Mouse (Mus musculus) forebrain, embryonic 13.5 days (tissue): Measurements from ENCODE around the gene Nptn. TPM values are rescaled to one million over a fixed set of nuclear protein-coding genes. Genes with fewer than 3 reads are reported as not detected.
"Not testable (repeated sequence)": the region's sequence is repeated elsewhere in the genome, so short reads cannot be mapped to it uniquely, and the experiment has no call there.

ENCODE experiments used
- ATAC-seq: fragments of 200-750 bp; cut with Nextera tagmentation; 2 replicates; pipeline ENCODE4 v1.8.0; 2017
- H3K27ac ChIP-seq: fragments of 300-500 bp; sonication (generic); 2 replicates; pipeline ENCODE4 v1.5.1; 2015; ENCODE audit warnings: inconsistent platforms, mild to moderate bottlenecking, moderate library complexity
- H3K27me3 ChIP-seq: fragments of 300-500 bp; sonication (generic); 2 replicates; pipeline ENCODE4 v1.6.1; 2015; ENCODE audit warnings: mild to moderate bottlenecking, inconsistent platforms
- H3K36me3 ChIP-seq: fragments of 300-500 bp; sonication (generic); 2 replicates; pipeline ENCODE4 v1.6.1; 2015; ENCODE audit warnings: mild to moderate bottlenecking, inconsistent platforms; ENCODE audit not compliant: poor library complexity, severe bottlenecking
- H3K4me1 ChIP-seq: fragments of 300-500 bp; sonication (generic); 2 replicates; pipeline ENCODE4 v1.6.1; 2015; ENCODE audit warnings: inconsistent platforms
- H3K4me2 ChIP-seq: fragments of 300-500 bp; sonication (generic); 2 replicates; pipeline ENCODE4 v1.6.1; 2015; ENCODE audit warnings: inconsistent platforms, mild to moderate bottlenecking, moderate library complexity
- H3K4me3 ChIP-seq: fragments of 300-500 bp; sonication (generic); 2 replicates; pipeline ENCODE4 v1.5.1; 2015; ENCODE audit warnings: mild to moderate bottlenecking, inconsistent platforms
- H3K9ac ChIP-seq: fragments of 300-500 bp; sonication (generic); 2 replicates; pipeline ENCODE4 v1.6.1; 2015; ENCODE audit warnings: mild to moderate bottlenecking, inconsistent platforms
- H3K9me3 ChIP-seq: fragments of 300-500 bp; sonication (generic); replicated peaks from 2 replicates; pipeline ENCODE4 v1.6.1; 2016; ENCODE audit warnings: inconsistent platforms
- WGBS: fragments of 180-500 bp; shearing (Covaris S2); methylation state at CpG from one replicate; pipeline ENCODE4 v1.1.7; 2015; 5-methylcytosine and 5-hydroxymethylcytosine counted together
- polyA plus RNA-seq: library from polyadenylated mRNA; unstranded; fragments of >200 nt; fragmentation: Nextera tagmentation; extraction: Ambion mirVana; gene quantifications from 2 replicates; pipeline ENCODE4 v1.2.1, GENCODE M21; 2015

Nptn gene
- polyA plus RNA-seq, 1 experiment from 2014 or later, result 79.8 TPM

- no peak for ATAC-seq
- no peak overlapping the region for H3K9ac ChIP-seq
Measured at GRCm38 (mm10) chr9:58578669-58579068, 3.4 kb upstream of the Nptn start.

GRCm38 (mm10) chr9:58580453-58581195 lies 1.4 kb upstream of the Nptn start:
- H3K9me3 ChIP-seq, ATAC-seq, H3K4me2 ChIP-seq, H3K9ac ChIP-seq, H3K27ac ChIP-seq, H3K4me3 ChIP-seq, H3K36me3 ChIP-seq, H3K27me3 ChIP-seq: not testable (repeated sequence)
- 79% methylated on average over 10 of the region's 10 CpGs for WGBS
- H3K4me1 ChIP-seq, result peaks cover 18% of the 10 kb centered on the region

More at GRCm38 (mm10) chr9:58578669-58579068, 3.4 kb upstream of the Nptn start:
- no peaks in the 10 kb centered on the region for H3K36me3 ChIP-seq
- no peak overlapping the region for H3K4me2 ChIP-seq
- no peak overlapping the region for H3K4me3 ChIP-seq
- H3K27ac ChIP-seq, result no peak overlapping the region
- 16% methylated on average over 3 of the region's 3 CpGs for WGBS
- H3K4me1 ChIP-seq, result peaks cover 11% of the 10 kb centered on the region
- no peaks in the 10 kb centered on the region for H3K27me3 ChIP-seq
- no peaks in the 10 kb centered on the region for H3K9me3 ChIP-seq

- peak overlapping the region; percentile 67 for H3K4me2 ChIP-seq
- no peak for ATAC-seq
- H3K9me3 ChIP-seq, result no peaks in the 10 kb centered on the region
- WGBS, result 35% methylated on average over 8 of the region's 8 CpGs
- peak overlapping the region; percentile 89 for H3K4me3 ChIP-seq
- H3K36me3 ChIP-seq, result no peaks in the 10 kb centered on the region
- H3K4me1 ChIP-seq, result peaks cover 18% of the 10 kb centered on the region
- H3K27me3 ChIP-seq, result no peaks in the 10 kb centered on the region
- H3K27ac ChIP-seq, result peak overlapping the region; percentile 72
- peak overlapping the region; percentile 70 for H3K9ac ChIP-seq
Measured at GRCm38 (mm10) chr9:58581283-58581930, 633 bp upstream of the Nptn start.

DNA sequence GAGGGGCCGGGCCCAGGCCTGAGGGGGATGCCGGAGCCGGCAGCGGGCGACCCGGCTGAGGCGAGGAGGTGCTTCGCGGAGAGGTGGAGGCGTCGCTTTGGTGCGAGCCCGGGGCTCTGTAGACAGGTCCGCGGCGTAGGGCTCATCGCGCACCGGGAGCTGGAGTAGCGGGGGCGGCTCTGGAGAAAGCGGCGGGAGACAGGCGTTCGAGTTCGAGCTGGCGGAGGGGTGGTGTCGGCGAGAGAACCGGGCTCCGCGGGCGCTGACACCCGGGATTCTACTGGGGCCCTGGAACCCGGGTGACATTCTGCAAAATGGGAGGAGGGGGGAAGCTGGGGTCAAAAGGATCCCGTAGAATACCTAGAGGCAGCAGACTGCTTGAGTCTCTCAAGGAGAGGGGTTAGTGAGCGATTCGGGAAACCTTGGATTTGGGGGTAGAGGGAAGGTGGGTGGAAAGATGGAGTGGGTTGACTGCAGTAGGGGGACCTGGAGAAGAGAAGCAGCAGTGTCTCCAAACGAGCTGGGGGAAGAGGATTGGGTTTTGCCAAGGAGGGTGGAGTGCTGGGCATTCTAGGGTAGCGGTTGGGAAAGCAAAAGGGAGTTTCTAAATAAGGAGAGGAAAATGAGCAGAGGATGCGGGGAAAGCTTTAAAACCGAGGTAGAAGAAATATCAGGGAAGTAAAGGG lies 684 bp downstream of the Nptn start:
- WGBS, result under 1% methylated on average over 42 of the region's 42 CpGs

GRCm38 (mm10) chr9:58583267-58583641 lies 1.2 kb downstream of the Nptn start:
- under 1% methylated on average over 8 of the region's 8 CpGs for WGBS
- Histone ChIP-seq H3K4me2 (peak overlapping the region; percentile 84), H3K27me3 (no peaks in the 10 kb centered on the region), H3K27ac (peak overlapping the region; percentile 99), H3K4me1 (peaks cover 18% of the 10 kb centered on the region), H3K9me3 (no peaks in the 10 kb centered on the region), H3K9ac (peak overlapping the region; percentile 96), H3K4me3 (peak overlapping the region; percentile 89), H3K36me3 (no peaks in the 10 kb centered on the region)
- no peak for ATAC-seq

More for the DNA sequence above, 684 bp downstream of the Nptn start:
- H3K4me1 ChIP-seq, result peaks cover 18% of the 10 kb centered on the region
- peak overlapping the region; percentile 84 for H3K4me2 ChIP-seq
- H3K36me3 ChIP-seq, result no peaks in the 10 kb centered on the region
- peak overlapping the region; percentile 96 for H3K9ac ChIP-seq
- peak overlapping the region; percentile 89 for H3K4me3 ChIP-seq
- H3K9me3 ChIP-seq, result no peaks in the 10 kb centered on the region
- H3K27ac ChIP-seq, result peak overlapping the region; percentile 99
- H3K27me3 ChIP-seq, result no peaks in the 10 kb centered on the region
- peak; percentile 78 for ATAC-seq

DNA sequence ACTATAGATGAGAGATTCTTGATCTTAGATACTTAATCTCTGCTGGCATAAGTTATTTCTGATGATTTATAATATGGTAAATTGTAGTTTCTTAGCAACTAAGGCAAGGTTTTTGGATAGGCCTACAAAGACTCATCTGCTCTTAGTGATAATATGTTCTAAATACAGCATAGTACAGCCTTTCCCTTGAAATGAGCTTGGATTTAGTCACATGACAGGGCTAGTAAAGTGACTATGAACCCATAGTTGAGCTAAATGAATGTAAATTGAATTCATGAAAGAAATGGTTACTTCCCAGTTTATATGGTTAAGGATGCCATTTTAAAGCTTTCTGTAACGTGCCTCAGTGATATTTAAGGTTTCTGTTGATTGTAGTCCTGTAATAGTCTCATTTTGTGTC lies 2.3 kb downstream of the Nptn start:
- peaks cover 18% of the 10 kb centered on the region for H3K4me1 ChIP-seq
- H3K9ac ChIP-seq, result no peak overlapping the region
- no peak for ATAC-seq
- no peak overlapping the region for H3K4me3 ChIP-seq
- no peak overlapping the region for H3K27ac ChIP-seq
- H3K27me3 ChIP-seq, result no peaks in the 10 kb centered on the region
- H3K36me3 ChIP-seq, result no peaks in the 10 kb centered on the region
- H3K9me3 ChIP-seq, result no peaks in the 10 kb centered on the region
- H3K4me2 ChIP-seq, result no peak overlapping the region
- 67% methylated on average over 1 of the region's 1 CpGs for WGBS

DNA sequence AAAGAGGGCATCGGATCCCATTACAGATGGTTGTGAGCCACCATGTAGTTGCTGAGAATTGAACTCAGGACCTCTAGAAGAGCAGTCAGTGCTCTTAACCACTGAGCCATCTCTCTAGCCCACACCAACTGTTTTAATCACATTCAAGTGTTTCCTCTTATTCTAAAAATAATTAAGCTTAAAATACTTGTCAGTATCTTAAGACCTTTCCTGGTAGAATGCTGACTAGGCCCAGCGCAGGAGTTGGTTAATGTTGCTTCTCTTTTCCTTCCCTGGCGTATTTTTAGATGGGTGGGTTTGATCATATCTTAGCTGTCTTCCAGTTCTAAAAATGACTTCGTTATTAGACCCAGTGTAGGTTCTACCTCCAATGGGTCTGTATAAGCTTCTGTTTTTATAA lies 6.6 kb downstream of the Nptn start:
- no peaks in the 10 kb centered on the region for H3K36me3 ChIP-seq
- H3K9ac ChIP-seq, result no peak overlapping the region
- no peak overlapping the region for H3K4me2 ChIP-seq
- no peaks in the 10 kb centered on the region for H3K27me3 ChIP-seq
- no peak overlapping the region for H3K27ac ChIP-seq
- peaks cover 8% of the 10 kb centered on the region for H3K4me1 ChIP-seq
- H3K9me3 ChIP-seq, result no peaks in the 10 kb centered on the region
- no peak overlapping the region for H3K4me3 ChIP-seq
- WGBS, result 94% methylated on average over 4 of the region's 4 CpGs
- no peak for ATAC-seq

DNA sequence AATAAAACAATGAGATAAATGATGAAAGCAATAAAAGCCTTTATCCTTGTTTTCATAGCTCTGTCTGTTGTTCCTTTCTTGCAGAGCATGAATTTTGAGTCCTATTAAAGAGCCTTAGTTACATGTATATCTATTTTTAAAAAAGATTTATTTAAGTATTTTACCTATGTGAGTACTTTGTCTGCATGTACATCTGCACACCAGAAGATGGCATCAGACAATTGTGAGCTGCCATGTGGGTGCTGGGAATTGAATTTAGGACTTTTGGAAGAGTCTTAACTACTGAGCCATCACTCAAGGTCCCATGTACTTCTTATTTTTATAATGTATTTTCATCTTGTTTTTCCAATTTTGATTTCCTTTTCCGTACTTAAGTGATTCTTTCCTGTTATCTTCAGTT lies 13.3 kb downstream of the Nptn start:
- no peak for ATAC-seq
- no peak overlapping the region for H3K4me2 ChIP-seq
- H3K4me3 ChIP-seq, result no peak overlapping the region

DNA sequence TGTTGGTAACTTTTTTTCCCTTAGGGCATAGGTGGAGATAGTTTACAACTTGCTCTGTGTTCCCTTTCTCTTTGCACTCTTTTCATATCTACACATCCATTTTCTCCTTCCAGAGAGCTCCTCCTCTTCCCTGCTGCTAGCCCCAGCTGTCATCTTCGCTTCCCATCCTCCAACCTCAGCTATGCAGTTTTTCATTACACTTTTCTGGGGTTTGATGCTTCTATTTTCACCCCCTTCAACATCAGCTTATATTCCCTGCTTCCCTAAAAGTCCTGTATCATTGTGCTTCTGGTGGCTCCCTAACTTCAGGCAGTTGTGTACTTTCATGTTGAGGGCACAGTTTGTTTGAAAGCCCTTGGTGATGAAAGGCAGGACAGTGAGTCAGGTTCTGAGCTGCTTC lies 31.8 kb downstream of the Nptn start:
- H3K9ac ChIP-seq, result no peak overlapping the region
- peaks cover 8% of the 10 kb centered on the region; the same call in 1 of the 2 replicates for H3K4me1 ChIP-seq
- H3K9me3 ChIP-seq, result no peaks in the 10 kb centered on the region
- H3K4me2 ChIP-seq, result no peak overlapping the region
- no peaks in the 10 kb centered on the region for H3K36me3 ChIP-seq
- H3K27me3 ChIP-seq, result no peaks in the 10 kb centered on the region
- ATAC-seq, result no peak
- WGBS, result 76% methylated on average over 1 of the region's 1 CpGs
- H3K27ac ChIP-seq, result no peak overlapping the region
- no peak overlapping the region for H3K4me3 ChIP-seq

More for the DNA sequence above, 13.3 kb downstream of the Nptn start:
- no peaks in the 10 kb centered on the region for H3K36me3 ChIP-seq
- H3K9me3 ChIP-seq, result no peaks in the 10 kb centered on the region
- H3K27ac ChIP-seq, result no peak overlapping the region
- WGBS, result 96% methylated on average over 1 of the region's 1 CpGs
- no peak overlapping the region for H3K9ac ChIP-seq
- no peaks in the 10 kb centered on the region for H3K4me1 ChIP-seq
- no peaks in the 10 kb centered on the region for H3K27me3 ChIP-seq

GRCm38 (mm10) chr9:58615064-58615938 lies 33.3 kb downstream of the Nptn start:
- no peaks in the 10 kb centered on the region for H3K36me3 ChIP-seq
- peaks cover 8% of the 10 kb centered on the region; the same call in 1 of the 2 replicates for H3K4me1 ChIP-seq
- no peak overlapping the region for H3K4me2 ChIP-seq
- H3K4me3 ChIP-seq, result no peak overlapping the region
- no peak for ATAC-seq
- H3K9me3 ChIP-seq, result no peaks in the 10 kb centered on the region
- H3K27me3 ChIP-seq, result no peaks in the 10 kb centered on the region
- H3K27ac ChIP-seq, result no peak overlapping the region
- WGBS, result 77% methylated on average over 3 of the region's 3 CpGs
- H3K9ac ChIP-seq, result no peak overlapping the region

- 90% methylated on average over 1 of the region's 1 CpGs for WGBS
- ATAC-seq, result no peak
- Histone ChIP-seq H3K9ac (no peak overlapping the region), H3K4me3 (no peak overlapping the region), H3K4me1 (0 out of 2 replicates have a peak, but pooled peaks cover 2% of the 10 kb centered on the region), H3K27me3 (no peaks in the 10 kb centered on the region), H3K9me3 (no peaks in the 10 kb centered on the region), H3K4me2 (no peak overlapping the region), H3K27ac (no peak overlapping the region), H3K36me3 (peaks cover 6% of the 10 kb centered on the region; the same call in 1 of the 2 replicates)
Measured at GRCm38 (mm10) chr9:58623009-58623408, 41.0 kb downstream of the Nptn start.
